Mouse (Mus musculus): ENCODE measurements around the gene Igfbp6. TPM values are rescaled to one million over a fixed set of nuclear protein-coding genes. Genes with fewer than 3 reads are reported as not detected.
"Not testable (repeated sequence)": the region's sequence is repeated elsewhere in the genome, so short reads cannot be mapped to it uniquely, and the experiment has no call there.

The Igfbp6 gene
- total RNA-seq, 2 experiments from 2014 or later = 8.2 to 8.9 TPM

DNA sequence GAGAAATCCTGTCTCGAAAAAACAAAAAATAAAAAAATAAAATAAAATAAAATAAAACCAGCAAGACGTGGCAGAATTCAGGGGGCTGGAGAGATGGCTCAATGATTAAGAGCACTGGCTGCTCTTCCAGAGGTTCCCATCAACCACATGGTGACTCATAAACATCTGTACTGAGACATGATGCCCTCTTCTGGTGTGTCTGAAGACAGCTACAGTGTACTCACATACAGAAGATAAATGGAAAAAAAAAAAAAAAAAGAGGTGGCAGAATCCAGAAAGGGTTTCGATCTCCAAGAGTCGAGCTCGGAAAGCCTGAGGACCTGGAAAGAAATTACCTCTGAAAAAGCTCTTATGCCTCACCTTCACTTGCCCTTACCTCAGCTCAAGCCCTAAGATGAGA lies 3.0 kb upstream of the Igfbp6 start:
- DNase-seq = no peak

DNA sequence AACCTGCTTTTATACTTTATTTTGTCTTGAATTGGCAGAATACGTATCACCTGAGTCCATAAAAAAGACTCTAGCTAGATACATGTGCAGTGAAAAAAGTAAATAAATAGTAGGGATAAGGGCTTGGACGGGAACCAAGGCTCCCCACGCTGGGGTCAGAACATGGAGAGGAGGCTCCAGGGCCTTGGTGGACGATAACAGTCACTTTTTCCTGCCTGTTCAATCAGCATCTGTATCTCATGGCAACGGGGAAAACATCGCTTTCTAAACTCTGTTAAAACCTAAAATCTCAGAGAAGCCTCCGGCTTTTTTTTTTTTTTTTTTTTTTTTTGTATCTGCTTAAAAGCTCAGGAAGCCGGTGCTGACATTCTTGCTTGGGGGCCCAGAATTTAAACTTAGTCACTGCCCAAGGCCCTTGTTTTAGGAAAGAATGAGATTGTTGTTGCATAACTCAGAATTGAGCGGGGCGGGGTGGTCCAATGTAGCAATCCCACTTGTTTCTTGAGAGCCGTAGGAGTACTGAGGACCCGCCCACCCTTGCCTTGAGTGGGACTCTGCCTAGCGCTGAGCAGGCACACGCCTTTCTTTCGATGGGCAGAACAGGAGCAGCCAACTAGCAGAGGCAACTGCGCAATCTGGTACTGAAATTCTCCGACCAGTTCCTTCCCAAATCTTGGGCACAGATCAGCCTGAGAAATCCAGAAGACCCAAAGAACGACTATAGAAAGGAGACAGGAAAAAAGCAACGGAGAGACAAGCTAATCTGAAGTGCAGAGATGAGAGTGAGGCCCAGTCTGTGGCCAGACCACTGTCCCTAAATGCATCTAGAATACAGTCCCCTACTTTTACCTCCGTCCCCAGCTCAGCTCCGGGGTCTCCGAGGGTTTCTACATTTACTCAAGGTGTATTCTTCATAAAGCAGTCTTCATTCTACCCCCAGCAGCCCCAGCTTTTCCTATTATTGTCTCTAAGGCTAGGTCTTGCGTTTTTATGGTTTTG lies 949 bp upstream of the Igfbp6 start:
- DNase-seq = no peak

DNA sequence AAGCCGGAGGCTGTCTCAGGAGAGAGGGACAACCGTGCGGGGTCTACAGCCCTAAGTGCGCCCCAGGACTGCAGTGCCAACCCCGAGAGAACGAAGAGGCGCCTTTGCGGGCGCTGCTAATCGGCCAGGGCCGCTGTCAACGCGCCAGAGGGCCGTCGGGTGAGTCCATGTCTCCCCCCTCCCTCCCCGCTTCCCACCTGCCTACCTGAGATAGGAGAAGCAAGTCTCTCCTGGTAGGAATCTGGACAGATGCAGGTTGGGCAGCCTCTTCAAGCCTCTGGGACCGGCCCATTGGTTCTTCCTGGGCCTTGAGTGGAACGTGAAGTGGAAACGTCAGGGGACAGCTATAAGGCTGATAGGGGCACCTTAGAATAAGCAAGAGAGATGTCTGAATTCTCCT lies 564 bp downstream of the Igfbp6 start:
- no peak for DNase-seq

DNA sequence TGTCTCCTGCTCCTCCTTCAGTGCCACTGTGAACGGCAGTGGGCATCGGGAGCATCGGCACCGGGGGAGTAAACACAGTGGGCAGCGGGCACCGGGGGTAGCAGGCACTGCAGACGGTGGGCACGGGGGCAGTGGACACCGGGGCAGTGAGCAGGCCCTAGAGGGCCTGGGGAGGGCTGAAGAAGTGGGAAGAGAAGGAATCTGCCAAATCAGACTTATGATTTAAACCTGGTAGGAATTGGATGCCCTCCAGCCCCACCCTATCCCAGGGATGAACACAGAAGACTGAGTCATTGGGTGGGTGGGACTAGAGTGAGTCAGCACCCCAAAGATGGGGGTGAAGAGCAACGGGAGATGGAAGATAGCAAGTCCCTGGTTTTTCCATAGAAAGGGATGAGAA lies 1.2 kb downstream of the Igfbp6 start:
- DNase-seq = peak in 1 of 2 experiments; percentile 23

DNA sequence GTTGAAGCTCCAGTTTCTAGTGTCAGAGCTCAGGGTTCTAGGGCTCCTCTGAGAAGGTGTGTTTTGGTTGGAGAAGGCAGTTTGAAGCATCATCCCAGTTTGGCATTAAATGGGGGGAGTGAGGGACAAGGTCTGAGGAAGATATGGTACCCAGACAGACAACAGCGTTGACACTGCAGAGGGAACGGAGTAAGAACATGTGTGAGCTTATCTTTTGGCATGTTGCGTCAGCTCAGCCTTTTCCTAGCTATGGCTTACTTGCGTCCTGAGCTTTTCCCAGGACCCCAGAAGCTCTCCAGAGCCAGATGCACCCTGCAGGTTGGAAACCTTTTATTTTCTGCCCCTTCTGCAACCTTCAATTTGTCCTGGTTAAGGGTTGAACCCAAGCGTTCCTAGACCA lies 1.9 kb downstream of the Igfbp6 start:
- no peak for DNase-seq

DNA sequence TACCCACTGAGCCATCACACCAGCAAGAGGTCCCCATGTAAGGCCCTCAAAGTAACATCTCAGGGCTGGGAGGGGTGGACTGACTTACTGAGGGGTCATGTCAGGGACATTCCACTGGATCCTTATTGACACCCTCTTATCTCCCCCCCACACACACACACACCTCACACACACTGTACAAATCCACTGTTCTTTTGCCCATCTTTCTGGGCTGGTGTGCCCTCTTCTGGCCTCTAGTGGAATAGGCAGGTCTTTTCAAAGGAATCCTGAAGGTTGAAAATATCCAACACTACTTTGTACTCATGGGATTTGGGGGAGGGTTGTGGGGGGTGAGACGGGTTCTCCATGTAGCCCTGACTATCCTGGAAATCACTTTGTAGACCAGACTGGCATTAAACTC lies 2.7 kb downstream of the Igfbp6 start:
- no peak for DNase-seq

DNA sequence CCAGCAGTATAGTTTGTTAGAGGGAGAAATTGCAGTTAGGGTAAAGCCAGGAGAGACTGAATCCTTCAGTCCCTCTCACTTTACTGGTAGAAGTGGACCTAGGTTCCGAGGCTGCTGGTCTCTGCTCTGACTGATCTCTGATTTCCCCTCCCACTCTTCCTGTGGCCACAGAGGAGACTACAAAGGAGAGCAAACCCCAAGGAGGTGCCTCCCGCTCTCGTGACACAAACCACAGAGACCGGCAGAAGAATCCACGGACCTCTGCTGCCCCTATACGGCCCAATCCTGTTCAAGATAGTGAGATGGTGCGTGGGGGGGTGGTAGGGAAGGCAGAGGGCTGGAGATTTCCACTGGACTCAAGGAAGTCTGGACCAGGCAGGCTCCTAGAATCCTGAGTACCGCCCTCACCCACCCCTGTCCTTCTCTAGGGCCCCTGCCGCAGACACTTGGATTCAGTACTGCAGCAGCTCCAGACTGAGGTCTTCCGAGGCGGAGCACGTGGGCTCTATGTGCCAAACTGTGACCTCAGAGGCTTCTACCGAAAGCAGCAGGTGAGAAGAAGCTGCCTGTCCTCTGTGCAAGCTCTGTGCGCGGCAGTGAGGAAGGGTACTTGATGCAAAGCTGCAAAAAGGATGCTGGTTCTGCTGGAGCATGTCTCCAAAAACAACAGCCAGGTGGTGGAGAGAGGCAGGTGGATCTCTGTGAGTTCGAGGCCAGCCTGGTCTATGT lies 3.7 kb downstream of the Igfbp6 start:
- DNase-seq = no peak

DNA sequence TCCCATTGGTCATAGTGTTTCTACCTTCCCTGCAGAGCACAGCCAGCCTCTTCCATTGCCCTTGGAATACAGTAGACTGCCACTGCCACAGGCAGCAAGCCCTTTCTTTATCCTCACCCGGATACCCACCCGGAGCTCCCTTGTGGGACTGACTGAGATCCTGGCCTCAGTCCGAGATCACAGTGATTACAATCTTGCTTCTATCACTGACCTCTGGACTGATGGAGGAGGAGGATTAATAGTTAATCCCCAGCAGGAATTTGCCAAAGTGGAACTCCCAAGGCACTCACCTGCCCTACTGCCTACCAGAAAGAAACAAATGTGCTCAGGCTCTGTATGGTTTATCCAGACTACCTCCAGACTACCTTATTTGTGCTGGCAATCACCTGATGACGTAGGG lies 5.4 kb downstream of the Igfbp6 start:
- DNase-seq = no peak

DNA sequence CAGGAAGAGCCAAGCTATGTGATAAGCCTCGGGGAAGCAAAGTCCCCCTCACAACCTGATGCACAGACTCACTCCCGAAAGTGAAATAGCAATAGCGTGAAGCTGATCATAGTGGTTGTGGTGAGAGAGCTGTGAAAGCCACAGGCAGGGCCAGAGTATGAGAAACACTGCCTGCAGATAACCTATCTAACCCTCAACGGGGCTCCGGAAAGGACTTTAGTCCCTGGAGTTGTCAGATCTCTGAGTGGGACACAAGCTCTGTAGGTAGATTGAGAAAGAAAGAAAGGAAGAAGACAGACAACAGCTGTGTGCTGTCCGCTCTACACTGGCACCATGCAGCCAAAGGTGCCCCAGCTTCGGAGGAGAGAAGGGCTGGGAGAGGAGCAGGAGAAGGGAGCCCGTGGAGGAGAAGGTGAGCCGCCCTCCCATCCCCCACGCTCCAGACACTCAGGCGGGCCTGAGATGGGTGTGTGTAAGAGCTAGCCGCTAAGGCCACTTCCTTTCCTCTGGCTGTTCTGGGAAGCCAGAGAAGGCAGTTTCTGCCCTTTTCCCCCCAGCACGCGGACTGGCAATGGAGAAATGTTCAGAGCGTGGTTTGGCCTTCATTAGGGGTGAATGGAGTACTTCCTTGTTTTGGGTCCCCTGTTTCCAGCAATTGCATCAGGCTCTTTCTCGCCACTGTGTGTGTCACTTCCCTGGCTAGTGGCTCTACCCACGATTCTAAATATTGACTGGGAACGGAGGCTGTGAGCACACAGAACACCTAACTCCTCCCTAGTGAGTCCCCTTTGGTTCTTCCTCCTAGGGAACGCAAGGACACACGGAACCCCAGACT lies 6.4 kb downstream of the Igfbp6 start, which contains the start of gene Soat2:
TSS of gene Soat2 (plus strand) at position 226 of the 835 bp plus-strand sequence.
- no peak for DNase-seq

DNA sequence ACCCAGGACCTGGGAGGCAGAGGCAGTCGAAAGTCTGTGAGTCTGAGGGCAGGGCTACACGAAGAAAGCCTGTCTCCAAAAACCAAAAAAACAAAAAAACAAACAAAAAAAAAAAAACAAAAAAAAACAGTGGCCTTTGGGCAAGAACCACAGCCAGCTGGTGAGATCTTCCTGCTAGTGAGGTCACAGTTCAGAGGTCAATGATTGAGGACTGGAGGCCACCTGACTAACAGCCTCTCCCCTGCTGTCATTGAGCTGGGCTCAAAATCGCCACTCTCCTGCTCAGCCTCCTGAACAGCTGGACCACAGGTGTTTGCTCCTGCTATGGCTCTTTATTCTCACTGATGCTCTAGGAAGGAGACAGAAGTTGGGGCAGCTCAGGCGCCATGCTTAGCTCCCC lies 8.5 kb downstream of the Igfbp6 start:
- DNase-seq = no peak

DNA sequence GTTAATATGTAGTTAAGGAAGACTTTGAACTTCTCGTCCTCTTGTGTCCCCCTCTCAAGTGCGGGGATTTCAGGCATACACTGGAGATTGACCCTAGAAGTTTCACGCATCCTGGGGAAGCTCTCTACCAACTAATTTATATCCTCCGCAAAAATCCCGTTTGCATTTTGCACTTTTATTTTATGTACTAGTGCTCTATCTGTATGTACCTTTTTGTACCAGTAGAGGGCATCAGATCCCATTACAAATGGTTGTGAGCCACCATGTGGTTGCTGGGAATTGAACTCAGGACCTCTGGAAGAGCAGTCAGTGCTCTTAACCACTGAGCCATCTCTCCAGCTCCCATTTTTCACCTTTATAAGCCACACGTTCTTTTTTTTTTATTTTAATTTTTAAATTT lies 10.8 kb downstream of the Igfbp6 start:
- DNase-seq = not testable (repeated sequence)

DNA sequence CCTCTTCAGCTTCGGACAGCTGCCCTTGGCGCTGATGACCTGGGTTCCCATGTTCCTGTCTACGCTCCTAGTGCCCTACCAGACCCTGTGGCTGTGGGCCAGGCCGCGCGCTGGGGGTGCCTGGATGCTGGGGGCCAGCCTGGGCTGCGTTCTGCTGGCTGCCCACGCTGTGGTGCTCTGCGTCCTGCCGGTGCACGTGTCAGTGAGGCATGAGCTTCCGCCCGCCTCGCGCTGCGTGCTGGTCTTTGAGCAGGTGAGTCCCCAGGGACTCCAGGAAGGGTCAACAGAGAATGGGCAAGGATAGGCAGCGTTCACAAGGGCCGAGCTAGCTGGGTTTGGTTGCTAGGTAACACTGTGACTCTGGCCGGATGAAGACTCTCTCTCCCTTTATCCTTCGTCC lies 12.7 kb downstream of the Igfbp6 start:
- DNase-seq = no peak

DNA sequence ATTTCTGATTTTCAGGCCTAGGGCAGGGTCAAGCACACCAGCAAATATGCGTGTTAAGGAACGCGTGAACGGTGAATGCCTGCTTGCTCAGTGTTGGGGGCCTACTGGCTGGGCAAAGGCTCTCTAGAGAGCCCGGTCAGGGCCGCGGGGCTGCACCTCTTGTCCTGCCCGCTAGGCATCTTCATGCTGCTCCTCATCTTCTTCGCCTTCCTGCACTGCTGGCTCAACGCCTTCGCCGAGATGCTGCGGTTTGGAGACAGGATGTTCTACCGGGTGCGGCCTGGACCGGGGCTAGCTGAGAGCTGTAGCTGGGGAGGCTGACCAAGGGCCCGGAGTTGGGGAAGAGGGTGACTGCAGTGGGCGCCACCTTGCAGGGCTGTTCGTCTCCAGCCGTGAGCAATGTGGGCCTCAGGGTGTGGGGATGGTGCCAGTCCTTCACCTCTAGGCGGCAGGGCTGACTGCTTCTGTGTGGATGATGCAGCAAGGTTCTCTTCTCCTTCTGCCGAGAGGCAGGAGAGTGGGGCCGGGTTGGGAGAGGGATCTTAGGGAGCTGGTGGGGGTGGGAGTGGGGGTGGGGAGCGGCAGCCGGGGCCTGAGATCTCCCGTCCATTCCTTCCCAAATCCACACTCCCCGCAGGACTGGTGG lies 16.4 kb downstream of the Igfbp6 start:
- no peak for DNase-seq

DNA sequence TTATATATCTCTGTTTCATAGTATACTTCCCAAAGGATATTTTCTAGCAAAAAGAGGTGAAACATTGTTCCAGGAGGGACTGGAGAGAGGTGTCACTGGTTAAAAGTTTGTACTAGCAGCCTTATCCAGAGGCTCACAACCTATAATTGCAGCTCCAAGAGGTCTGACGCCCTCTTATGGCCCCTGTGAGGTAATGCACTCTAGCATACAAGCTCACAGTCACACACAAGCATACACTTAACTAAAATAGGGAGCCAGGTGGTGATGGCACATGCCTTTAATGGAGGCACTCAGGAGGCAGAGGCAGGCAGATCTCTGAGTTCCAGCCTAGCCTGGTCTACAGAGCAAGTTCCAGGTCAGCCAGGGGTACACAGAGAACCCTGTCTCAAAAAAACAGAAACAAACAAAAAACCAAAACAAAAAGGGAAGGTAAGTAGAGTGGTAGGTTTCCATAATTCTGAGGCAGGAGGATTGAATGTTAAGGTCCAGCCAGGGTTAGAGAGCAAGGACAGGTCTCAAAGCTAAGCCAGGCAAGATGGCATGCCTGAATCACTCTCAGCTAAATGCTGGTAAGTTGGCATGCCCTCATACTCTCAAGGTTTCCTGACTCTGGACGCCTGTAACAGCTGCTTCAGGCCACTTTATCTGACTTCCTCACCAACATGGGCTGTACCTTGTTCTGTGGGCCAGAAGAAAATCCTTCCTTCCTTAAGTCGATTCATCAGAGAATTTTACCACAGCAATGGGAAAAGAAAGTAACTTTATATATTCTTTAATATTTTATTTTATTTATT lies 19.9 kb downstream of the Igfbp6 start:
- no peak for DNase-seq

DNA sequence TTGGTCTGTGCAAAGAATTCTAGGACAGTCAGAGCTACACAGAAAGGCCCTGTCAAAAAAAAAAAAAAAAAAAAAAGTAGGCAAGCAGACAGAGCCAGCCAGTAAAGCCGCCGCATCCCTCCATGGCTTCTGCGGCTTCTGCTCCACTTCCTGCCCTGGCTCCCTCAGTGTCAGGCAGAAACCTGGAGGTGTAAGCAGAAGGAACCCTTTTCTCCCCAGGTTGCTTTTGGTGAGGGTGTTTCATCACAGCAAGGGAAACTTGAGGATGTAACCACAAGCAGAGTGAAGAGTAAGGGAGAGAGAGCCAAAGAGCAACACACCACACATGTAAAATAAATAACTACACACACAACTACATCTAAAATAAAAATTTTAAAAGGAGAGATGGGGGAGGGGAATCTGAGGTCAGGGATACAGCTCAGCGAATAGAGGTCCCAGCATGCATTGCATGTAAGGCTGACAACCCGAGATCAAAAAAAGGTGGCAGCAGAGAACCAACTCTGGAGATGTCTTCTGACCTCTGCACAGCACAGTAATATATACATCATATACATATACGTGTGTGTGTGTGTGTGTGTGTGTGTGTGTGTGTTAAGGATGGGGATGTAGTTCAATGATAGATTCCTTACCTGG lies 21.4 kb downstream of the Igfbp6 start:
- DNase-seq = no peak

DNA sequence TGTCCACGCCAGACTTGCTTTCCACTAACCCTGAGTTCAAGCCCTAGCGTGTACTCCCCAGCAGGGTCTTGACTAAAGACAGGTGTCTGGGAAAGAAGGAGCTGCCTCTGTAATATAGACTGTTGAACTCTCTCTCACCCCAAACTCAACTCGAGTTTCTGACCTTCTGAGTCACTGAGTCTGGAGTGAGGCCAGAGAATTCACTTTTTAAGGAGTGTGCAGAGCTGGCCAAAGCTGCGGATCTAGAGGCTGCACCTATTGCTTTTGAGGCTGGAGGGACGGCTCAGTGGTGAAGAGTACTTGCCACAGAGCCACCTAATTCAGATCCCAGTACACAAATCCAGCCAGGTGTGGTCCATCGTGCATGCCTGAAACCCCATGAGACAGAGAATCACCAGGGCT lies 23.5 kb downstream of the Igfbp6 start:
- DNase-seq = no peak

DNA sequence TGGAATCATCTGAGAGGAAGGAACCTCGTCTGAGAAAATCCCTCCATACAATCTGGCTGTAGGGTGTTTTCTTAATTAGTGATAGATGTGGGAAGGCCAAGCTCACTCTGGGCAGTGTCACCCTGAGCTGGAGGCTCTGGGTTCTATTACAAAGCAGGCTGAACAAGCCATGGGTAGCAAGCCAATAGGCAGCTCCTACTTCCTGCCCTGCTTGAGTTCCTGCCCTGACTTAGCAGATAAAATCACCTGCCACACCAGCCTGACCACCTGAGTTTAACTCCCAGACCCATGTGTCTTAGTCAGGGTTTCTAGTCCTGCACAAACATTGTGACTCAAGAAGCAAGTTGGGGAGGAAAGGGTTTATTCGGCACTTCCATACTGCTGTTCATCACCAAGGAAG lies 24.9 kb downstream of the Igfbp6 start:
- DNase-seq = no peak

DNA sequence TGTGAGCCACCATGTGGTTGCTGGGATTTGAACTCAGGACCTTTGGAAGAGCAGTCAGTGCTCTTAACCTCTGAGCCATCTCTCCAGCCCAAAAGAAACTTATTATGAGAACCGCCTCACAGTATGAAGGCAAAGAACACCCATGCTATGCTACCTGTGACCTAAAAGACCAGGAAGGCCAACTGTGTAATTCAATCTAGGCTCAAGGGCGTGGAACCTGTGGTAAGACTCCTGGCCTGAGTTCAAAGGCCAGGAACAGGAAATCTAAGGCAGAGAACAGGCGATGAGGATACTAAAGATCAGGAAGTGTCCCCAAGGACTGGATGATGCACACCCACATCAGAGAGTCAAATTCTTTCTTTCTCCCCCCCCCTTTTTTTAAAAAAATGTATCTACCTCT lies 29.4 kb downstream of the Igfbp6 start:
- DNase-seq = no peak

DNA sequence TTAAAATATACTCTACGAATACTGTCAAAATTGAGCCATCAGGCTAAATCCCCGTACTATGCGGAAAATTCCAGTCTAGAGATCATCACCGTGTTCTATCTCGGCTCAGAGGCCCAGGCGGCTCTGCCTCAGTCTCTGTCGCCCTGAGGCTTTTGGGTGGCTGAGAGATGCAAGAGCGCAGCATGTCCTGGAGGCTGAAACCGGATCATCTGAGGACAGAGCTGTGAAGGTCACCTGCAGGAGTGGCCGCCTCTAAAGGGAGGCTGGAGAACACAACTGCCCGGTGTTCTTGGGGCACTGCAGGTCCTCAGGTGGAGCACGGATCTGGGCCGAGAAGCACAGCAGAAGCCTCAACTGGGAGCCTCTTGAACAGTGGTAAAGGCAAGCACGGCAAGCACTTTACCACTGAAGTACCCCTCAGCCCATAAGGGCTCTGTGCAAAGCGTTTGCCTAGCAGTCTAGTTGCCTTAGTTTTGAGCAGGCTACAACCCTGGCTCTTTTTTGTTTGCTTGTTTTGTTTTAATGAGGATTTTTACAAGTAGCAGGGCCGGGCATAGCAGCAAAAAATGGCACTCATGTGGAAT lies 31.7 kb downstream of the Igfbp6 start:
- DNase-seq = no peak

DNA sequence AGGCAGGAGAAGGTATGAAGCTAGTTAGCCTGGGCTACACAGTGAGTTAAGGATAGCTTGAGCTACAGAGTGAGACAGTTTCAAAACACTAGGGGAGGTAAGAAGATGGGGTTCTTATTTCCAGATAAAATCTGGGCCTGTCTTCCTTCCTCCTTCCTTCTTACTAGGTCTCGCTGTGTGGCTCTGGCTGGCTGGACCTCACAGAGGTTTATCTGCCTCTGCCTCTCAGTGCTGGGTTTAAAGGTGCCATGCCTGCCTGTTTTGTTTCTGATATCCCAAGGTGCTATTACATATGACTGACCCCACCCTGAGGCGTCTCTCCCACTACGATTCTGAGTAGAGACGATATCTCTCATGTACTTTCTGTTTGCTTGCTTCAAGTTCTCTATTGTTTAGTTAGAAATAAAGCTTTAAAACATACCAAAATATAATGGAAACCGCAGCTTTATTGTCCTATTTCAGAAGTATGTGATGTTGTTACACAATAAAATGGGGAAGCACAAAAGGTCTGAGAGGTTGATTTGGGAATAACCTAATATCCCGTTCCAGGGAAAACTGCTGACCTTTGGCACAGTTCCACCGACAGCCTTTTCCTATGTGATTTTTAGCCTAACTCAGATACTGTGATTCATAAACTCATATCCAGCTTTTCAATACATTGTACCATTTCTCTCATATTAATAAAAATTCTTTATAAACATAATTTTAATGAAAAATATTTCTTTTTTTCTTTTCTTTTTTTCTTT lies 32.6 kb downstream of the Igfbp6 start:
- no peak for DNase-seq

All from layer of hippocampus, postnatal 36 days (tissue).